Mouse (Mus musculus) lung, postnatal 0 days (tissue): ENCODE data around the gene Gm6583.

ENCODE experiments used
- CTCF ChIP-seq: IDR thresholded peaks from 2 replicates; pipeline ENCODE4 v1.5.1; 2016; ENCODE audit warnings: antibody characterized with exemption, mild to moderate bottlenecking
- EP300 ChIP-seq: IDR thresholded peaks from 2 replicates; pipeline ENCODE4 v1.6.1; 2016; ENCODE audit warnings: antibody characterized with exemption, mild to moderate bottlenecking, control low read depth

- TF ChIP-seq CTCF (no peak), EP300 (no peak)
Measured at GRCm38 (mm10) chr5:112381154-112381553, 25.3 kb upstream of the Gm6583 start.
